Mouse (Mus musculus) forebrain, embryonic 11.5 days (tissue): ENCODE measurements around the gene Vac14. TPM values are rescaled to one million over a fixed set of nuclear protein-coding genes. Genes with fewer than 3 reads are reported as not detected.

Experiments used
- ATAC-seq: fragments of 200-750 bp; cut with Nextera tagmentation; replicated peaks from 2 replicates; pipeline ENCODE4 v1.8.0; 2017; ENCODE audit warnings: moderate TSS enrichment; ENCODE audit not compliant: low FRiP score
- DNase-seq: peaks from one replicate; pipeline ENCODE4 v3.0.0-alpha.2; 2017; ENCODE audit warnings: low spot score
- H3K27ac ChIP-seq: fragments of 300-500 bp; sonication (generic); 2 replicates; pipeline ENCODE4 v1.5.1; 2014; ENCODE audit warnings: low read depth, low read length
- H3K27me3 ChIP-seq: fragments of 300-500 bp; sonication (generic); 2 replicates; pipeline ENCODE4 v1.6.1; 2014; ENCODE audit warnings: mild to moderate bottlenecking, low read length, mixed read lengths; ENCODE audit not compliant: control insufficient read depth, insufficient read depth
- H3K36me3 ChIP-seq: fragments of 300-500 bp; sonication (generic); 2 replicates; pipeline ENCODE4 v1.6.1; 2014; ENCODE audit warnings: mild to moderate bottlenecking, low read length, moderate library complexity, mixed read lengths; ENCODE audit not compliant: control insufficient read depth, insufficient read depth
- H3K4me1 ChIP-seq: fragments of 300-500 bp; sonication (generic); replicated peaks from 2 replicates; pipeline ENCODE4 v1.6.1; 2014; ENCODE audit warnings: low read length, mixed read lengths; ENCODE audit not compliant: control insufficient read depth, insufficient read depth
- H3K4me2 ChIP-seq: fragments of 300-500 bp; sonication (generic); 2 replicates; pipeline ENCODE4 v1.6.1; 2014; ENCODE audit warnings: low read depth, mild to moderate bottlenecking, low read length, moderate library complexity, mixed read lengths; ENCODE audit not compliant: severe bottlenecking
- H3K4me3 ChIP-seq: fragments of 300-500 bp; sonication (generic); 2 replicates; pipeline ENCODE4 v1.5.1; 2014; ENCODE audit warnings: low read depth, low read length
- H3K9ac ChIP-seq: fragments of 300-500 bp; sonication (generic); 2 replicates; pipeline ENCODE4 v1.6.1; 2014; ENCODE audit warnings: low read length
- H3K9me3 ChIP-seq: fragments of 300-500 bp; sonication (generic); 2 replicates; pipeline ENCODE4 v1.6.1; 2016; ENCODE audit warnings: low read length, mixed read lengths; ENCODE audit not compliant: control insufficient read depth
- WGBS: fragments of 180-500 bp; shearing (Covaris S2); extraction: QIAGEN DNeasy Blood & Tissue Kit; methylation state at CpG from one replicate; pipeline ENCODE4 v1.1.7; 2014; 5-methylcytosine and 5-hydroxymethylcytosine counted together
- polyA plus RNA-seq: library from polyadenylated mRNA; unstranded; fragments of >200 nt; fragmentation: Nextera tagmentation; extraction: Ambion mirVana; gene quantifications from 2 replicates; pipeline ENCODE4 v1.2.1, GENCODE M21; 2014

The Vac14 gene
- polyA plus RNA-seq, 1 experiment from 2014 or later: 31.8 TPM

DNA sequence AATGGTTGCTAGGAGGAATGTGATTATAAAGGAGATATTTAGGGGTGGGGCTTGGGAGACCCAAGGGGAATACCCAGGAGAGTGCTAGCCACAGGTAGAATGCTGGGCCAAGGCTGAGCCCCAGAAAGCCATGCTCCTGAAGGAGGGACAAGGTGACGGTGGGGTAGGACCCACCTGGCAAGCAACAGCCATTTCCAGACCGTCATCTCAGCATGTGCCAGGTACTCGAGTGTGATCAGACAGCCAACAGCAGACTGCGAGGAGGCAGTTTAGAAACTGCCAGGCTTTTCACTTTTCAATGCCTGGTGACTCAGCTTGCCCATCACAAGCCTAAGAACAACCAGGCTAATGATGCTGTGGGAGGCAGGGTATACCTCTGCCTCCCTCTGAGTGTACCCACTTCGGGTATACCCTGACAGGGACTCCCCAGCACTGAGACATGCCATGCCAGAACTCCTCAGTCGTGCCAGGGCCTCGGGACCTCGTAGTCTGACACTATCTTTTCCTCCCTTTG lies 113.0 kb downstream of the Vac14 start:
- H3K4me3 ChIP-seq: no peak overlapping the region
- WGBS: 88% methylated on average over 8 of the region's 8 CpGs
- H3K4me1 ChIP-seq: 0 out of 2 replicates have a peak, but pooled peaks cover 3% of the 10 kb centered on the region
- H3K9ac ChIP-seq: no peak overlapping the region
- no peaks in the 10 kb centered on the region for H3K9me3 ChIP-seq
- ATAC-seq (no peak), DNase-seq (no peak)
- no peaks in the 10 kb centered on the region for H3K27me3 ChIP-seq
- H3K27ac ChIP-seq: no peak overlapping the region
- peaks cover 5% of the 10 kb centered on the region; the same call in 1 of the 2 replicates for H3K36me3 ChIP-seq
- no peak overlapping the region for H3K4me2 ChIP-seq

DNA sequence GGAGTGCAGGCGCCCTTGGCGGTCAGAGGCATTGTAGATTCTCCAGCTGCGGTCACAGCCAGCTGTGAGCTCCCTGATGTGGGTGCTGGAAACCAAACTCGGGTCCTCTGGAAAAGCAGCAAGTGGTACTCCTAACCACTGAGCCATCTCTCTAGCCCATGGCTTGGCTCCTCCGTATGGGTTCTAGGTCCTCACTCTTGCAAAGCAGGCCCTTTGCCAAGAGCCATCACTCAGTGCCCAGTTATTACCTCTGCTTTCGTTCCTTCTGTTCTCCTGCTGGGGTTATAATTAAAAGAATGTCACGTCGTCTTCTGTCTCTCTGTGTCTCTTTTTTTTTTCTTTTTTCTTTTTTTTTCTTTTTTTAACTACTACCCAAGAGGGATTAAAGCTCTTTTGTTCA lies 114.7 kb downstream of the Vac14 start:
- Histone ChIP-seq H3K36me3 (peaks cover 10% of the 10 kb centered on the region; the same call in 1 of the 2 replicates), H3K27ac (no peak overlapping the region), H3K27me3 (no peaks in the 10 kb centered on the region), H3K4me2 (no peak overlapping the region), H3K4me1 (no peaks in the 10 kb centered on the region), H3K9ac (no peak overlapping the region), H3K9me3 (no peaks in the 10 kb centered on the region), H3K4me3 (no peak overlapping the region)
- WGBS: 92% methylated on average over 8 of the region's 8 CpGs
- ATAC-seq (no peak), DNase-seq (no peak)

GRCm38 (mm10) chr8:110738591-110739195 lies 120.3 kb downstream of the Vac14 start:
- Histone ChIP-seq H3K27me3 (no peaks in the 10 kb centered on the region), H3K36me3 (peaks cover 22% of the 10 kb centered on the region; the same call in 1 of the 2 replicates), H3K9me3 (no peaks in the 10 kb centered on the region), H3K9ac (no peak overlapping the region), H3K4me2 (no peak overlapping the region), H3K4me3 (no peak overlapping the region), H3K4me1 (no peaks in the 10 kb centered on the region), H3K27ac (no peak overlapping the region)
- DNase-seq: peak; percentile 49
- no peak for ATAC-seq
- WGBS: 95% methylated on average over 35 of the region's 35 CpGs

- WGBS: 85% methylated on average over 5 of the region's 5 CpGs
- DNase-seq: no peak
- Histone ChIP-seq H3K9me3 (no peaks in the 10 kb centered on the region), H3K36me3 (peaks cover 17% of the 10 kb centered on the region; the same call in 1 of the 2 replicates), H3K4me1 (no peaks in the 10 kb centered on the region), H3K9ac (no peak overlapping the region), H3K27me3 (no peaks in the 10 kb centered on the region), H3K27ac (no peak overlapping the region), H3K4me3 (no peak overlapping the region), H3K4me2 (no peak overlapping the region)
- no peak for ATAC-seq
Observed at GRCm38 (mm10) chr8:110740629-110741175, 122.3 kb downstream of the Vac14 start.

- Histone ChIP-seq H3K4me3 (no peak overlapping the region), H3K4me1 (no peaks in the 10 kb centered on the region), H3K27ac (no peak overlapping the region), H3K27me3 (no peaks in the 10 kb centered on the region), H3K36me3 (peaks cover 14% of the 10 kb centered on the region; the same call in 1 of the 2 replicates), H3K4me2 (no peak overlapping the region), H3K9ac (no peak overlapping the region), H3K9me3 (no peaks in the 10 kb centered on the region)
- DNase-seq: peak; percentile 46
- no peak for ATAC-seq
- 84% methylated on average over 15 of the region's 15 CpGs for WGBS
Observed at GRCm38 (mm10) chr8:110741816-110742451, 123.5 kb downstream of the Vac14 start.

GRCm38 (mm10) chr8:110742452-110742818 lies 124.0 kb downstream of the Vac14 start:
- peak; percentile 50 for DNase-seq
- Histone ChIP-seq H3K9me3 (no peaks in the 10 kb centered on the region), H3K36me3 (peaks cover 14% of the 10 kb centered on the region; the same call in 1 of the 2 replicates), H3K27me3 (no peaks in the 10 kb centered on the region), H3K9ac (no peak overlapping the region), H3K4me3 (no peak overlapping the region), H3K27ac (no peak overlapping the region), H3K4me2 (no peak overlapping the region), H3K4me1 (no peaks in the 10 kb centered on the region)
- ATAC-seq: no peak
- 88% methylated on average over 5 of the region's 5 CpGs for WGBS

- no peak for ATAC-seq
- H3K9me3 ChIP-seq: no peaks in the 10 kb centered on the region
Observed at GRCm38 (mm10) chr8:110745162-110745561, 126.8 kb downstream of the Vac14 start.

GRCm38 (mm10) chr8:110746661-110747060 lies 128.3 kb downstream of the Vac14 start:
- DNase-seq: no peak
- 81% methylated on average over 9 of the region's 9 CpGs for WGBS
- Histone ChIP-seq H3K4me1 (no peaks in the 10 kb centered on the region), H3K27ac (no peak overlapping the region), H3K27me3 (no peaks in the 10 kb centered on the region), H3K4me2 (no peak overlapping the region), H3K9ac (no peak overlapping the region), H3K4me3 (no peak overlapping the region), H3K36me3 (no peaks in the 10 kb centered on the region), H3K9me3 (no peaks in the 10 kb centered on the region)
- ATAC-seq: no peak

More at GRCm38 (mm10) chr8:110745162-110745561, 126.8 kb downstream of the Vac14 start:
- H3K4me1 ChIP-seq: no peaks in the 10 kb centered on the region
- H3K4me2 ChIP-seq: no peak overlapping the region
- H3K27ac ChIP-seq: no peak overlapping the region
- 95% methylated on average over 10 of the region's 10 CpGs for WGBS
- H3K9ac ChIP-seq: no peak overlapping the region
- no peak for DNase-seq
- 0 out of 2 replicates have a peak, but pooled peaks cover 1% of the 10 kb centered on the region for H3K36me3 ChIP-seq
- no peaks in the 10 kb centered on the region for H3K27me3 ChIP-seq
- H3K4me3 ChIP-seq: no peak overlapping the region
